Mouse (Mus musculus) thymus, postnatal 25 days (tissue): ENCODE results near the gene Exph5.

ENCODE experiments used
- DNase-seq: peaks from one replicate; pipeline ENCODE4 v3.0.0; 2022

Gene Exph5

GRCm38 (mm10) chr9:53422133-53422896, 120.8 kb downstream of the Exph5 start:
- no peak for DNase-seq

GRCm38 (mm10) chr9:53426726-53427125, 125.3 kb downstream of the Exph5 start:
- no peak for DNase-seq
